Mouse (Mus musculus): ENCODE measurements around the gene Ttc16. TPM values are rescaled to one million over a fixed set of nuclear protein-coding genes. Genes with fewer than 3 reads are reported as not detected.

Ttc16 gene
- 0.25 and 0.26 TPM in 2 replicates for polyA plus RNA-seq (2021; fragmentation: Nextera tagmentation)
- long read RNA-seq, experiment 1, partial matches to known transcripts: 0 of 4 reads
- long read RNA-seq, experiment 1, other reads (novel, unspliced or antisense): 2 of 4 reads
- long read RNA-seq, experiment 2: 0 reads

DNA sequence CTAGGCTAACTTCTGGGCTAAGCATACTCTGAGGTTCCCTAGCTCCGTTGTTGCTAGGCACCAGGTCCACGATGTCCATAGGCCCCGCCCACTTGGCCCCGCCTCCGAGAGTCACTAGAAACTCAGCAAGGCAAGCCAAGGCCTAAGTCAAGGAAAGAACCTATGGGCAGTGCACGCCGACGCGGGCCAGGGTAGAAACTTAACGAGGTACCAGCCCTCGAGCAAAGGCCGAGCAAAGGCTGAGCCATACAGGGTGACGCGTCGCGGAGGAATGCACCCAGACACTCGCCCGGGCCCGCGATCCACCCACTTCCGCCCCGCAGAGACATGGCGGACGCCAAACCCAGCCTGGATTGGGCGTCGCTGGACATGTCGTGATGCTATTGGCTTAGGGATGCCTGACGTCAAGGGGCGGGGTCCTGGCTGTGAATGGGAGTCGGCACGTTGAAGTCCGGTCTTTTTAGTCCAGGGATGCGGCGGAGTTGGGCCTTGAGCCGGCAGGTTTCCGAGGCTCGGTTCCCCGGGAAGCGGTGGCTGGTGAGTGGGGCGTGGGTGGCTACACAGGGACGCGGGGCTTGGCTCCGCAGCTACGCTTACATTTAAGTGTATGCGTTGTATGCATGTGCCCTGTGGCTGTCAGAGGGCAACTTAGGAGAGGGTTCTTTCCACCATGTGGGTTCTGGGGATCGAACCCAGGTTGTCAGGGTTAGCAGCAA is at the start of gene Ttc16, which contains the start of gene Ptrh1:
Gene Ttc16 (minus strand): TSS at position 275 of the 716 bp plus-strand sequence.
Gene Ptrh1 (plus strand): TSS at position 428 of the 716 bp plus-strand sequence.

DNA sequence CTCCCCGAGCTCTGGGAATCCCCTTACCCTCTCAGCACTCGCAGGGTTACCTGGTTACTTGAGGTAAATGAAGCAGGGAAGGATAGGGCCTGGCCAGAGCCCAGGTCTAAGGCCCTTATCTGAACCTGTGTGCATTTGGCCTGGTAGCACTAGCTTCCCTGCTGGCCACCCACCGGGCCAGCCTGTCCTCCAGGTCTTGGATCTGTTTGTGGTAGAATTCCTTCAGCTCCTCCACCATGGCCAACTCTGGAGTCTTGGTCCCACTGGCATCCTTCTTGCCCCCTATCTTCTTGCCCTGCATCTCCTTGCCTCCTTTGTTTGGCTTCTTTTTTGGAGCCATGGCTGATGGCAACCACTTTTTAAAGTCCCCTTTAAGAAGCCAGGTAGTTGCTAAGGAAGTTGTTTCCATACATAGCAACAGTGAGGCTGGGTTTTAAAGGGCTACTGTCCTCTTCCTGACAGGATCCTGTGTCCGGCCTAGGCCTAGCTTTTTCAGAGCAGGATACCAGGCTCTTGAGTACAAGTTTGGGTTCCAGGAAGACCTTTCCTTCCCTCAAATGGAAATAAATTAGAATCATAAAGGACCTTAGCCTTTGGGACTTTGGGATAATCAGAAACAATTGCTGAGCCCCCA is 8.7 kb upstream of the Ttc16 start, which contains the start of gene Cfap157:
Gene Cfap157 (minus strand): TSS at position 381 of the 634 bp plus-strand sequence.

DNA sequence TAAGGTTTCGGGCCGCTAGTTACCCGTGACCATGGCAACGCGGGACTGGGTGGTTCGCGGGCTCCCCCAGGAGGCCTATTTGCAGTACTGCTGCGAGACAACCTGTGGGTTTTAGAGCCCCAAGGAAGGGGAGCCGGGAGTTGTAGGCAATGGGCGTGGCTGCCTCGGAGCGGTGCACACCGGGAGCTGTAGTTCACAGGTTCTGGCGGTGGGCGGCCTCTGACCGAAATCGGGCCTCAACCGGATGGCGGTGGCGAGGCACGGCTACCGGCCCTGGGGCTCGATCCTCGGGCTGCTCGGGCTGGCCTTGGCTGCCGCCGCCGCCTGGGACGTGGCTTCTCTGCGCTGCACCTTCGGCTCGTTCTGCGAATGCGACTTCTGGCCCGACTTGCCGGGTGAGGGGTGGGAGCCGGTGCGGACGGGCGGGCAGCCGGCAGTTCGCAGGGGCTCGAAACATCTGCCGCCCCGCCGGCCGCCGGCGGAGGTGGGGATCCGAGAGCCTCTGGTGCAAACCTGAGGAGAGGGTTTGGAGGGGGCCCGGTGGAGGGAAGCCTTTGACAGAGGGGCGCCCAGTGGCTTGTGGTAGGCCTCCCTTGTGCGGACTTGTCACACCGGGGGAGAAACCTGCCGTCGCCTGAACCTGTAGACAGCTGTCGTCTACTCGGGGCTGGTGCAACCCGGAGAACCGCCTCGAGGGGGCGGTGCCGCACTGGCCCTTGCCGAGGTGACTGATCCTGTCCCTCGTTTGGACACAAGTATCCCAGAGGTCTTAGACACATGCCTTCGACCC is 18.2 kb downstream of the Ttc16 start, which contains the start of gene Tor2a:
Gene Tor2a (plus strand): TSS at position 179 of the 790 bp plus-strand sequence.

DNA sequence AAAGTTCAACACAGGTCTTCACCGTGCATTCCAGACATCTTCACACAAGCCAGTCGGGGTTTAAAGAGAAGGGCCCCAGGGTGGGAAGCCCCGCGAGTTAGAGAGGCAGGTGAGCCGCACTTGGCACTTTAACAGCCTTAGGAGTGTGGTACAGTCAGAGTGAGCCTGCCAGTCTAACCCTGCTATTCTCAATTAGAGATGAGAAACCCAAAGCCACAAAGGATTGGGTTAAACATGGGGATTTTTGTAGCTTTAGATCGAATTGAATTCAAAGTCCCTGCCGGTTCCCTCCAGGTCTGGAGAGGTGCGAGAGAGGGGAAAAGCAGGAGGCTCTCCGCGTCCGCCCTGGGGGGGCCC is 34.5 kb downstream of the Ttc16 start, which contains the start of gene 6330409D20Rik:
Gene 6330409D20Rik (minus strand): TSS at position 101 of the 357 bp plus-strand sequence.

DNA sequence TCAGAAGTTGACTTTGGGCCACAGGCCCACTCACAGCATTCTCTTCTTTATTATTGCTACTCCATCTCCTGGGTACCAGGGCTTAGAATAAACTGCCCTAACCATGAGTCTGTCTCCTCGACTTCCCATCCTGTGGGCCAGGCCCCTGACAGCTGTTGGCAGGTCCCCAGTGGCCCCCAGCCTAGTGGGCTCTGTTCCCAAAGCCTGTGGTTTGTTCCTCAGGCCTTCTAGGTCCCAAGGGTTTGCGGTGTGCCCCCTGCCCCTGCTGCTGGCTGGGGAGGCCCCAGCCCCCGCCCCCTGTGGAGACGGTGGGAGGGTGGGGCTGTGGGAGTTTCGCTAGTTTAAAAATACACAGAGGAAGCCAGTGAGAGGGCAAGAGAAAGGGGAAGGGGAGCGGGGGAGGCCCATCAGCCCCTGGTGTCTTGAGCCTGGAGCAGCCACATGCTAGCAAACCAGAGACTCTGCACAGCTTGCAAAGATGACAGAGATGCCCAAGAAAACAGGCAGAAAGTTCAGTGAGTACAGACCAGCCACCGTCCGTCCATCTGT is 54.7 kb downstream of the Ttc16 start, which contains the start of gene Sh2d3c:
Gene Sh2d3c (plus strand): TSS at position 375 of the 549 bp plus-strand sequence.

DNA sequence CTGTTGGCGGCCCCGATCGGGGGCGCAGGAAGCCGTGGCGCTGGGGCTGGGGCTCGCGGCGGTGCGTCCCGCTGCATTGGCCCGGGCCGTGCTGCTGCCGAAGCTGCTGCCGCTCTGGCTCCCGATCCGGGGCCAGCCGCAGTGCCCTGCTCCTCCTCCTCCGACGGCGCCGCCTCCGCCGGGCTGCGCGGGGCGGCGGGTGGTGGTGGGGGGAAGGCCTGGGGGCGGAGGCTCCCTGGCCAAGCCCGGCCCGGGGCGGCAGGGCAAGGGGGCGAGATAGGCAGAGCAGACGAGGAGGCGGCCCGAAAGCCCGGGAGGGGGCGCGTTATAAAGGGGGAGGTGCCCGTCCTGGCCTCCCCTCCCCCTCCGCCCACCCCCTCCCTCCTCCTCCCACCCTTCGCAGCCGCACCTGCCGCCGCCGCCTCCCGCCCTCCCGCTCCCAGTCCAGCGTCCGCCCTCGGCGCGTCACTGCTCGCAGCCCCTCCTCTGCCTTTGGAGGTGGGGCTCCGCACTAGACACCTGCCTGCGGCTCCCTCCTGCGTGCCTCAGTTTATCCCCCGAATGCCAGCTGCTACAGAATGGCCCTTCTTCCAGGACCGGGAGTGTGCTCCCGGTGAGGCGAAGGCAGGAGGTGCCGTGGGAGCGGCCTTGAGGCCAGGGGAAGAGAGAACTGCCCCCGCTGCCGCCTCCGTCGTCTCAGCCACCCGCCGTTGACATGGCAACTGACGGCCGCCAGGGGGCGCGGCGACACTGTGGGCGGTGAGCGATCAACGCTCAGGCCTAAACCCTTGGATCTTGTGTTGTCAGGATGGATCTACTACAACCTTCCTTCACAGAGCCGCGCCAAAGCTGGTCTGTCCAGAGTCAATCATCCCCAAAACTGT is 62.3 kb downstream of the Ttc16 start, which contains the start of gene Cdk9:
Gene Cdk9 (minus strand): TSS at position 143 of the 884 bp plus-strand sequence.

Other genes with a start within 250 kb of the Ttc16 start
- gene Fam102a, start 240.3 kb downstream of the Ttc16 start, polyA plus RNA-seq (2021; fragmentation: Nextera tagmentation): 11.8 and 47.4 TPM in 2 replicates
- gene Dpm2, start 204.8 kb downstream of the Ttc16 start, polyA plus RNA-seq (2021; fragmentation: Nextera tagmentation): 158 and 169 TPM in 2 replicates
- 1.8 and 2.5 TPM in 2 replicates for gene Pip5kl1, start 200.8 kb downstream of the Ttc16 start, polyA plus RNA-seq (2021; fragmentation: Nextera tagmentation)
- 0.82 and 1.0 TPM in 2 replicates for gene 9430097D07Rik, start 199.9 kb downstream of the Ttc16 start, polyA plus RNA-seq (2021; fragmentation: Nextera tagmentation)
- 30.9 and 36.6 TPM in 2 replicates for gene St6galnac4, start 188.5 kb downstream of the Ttc16 start, polyA plus RNA-seq (2021; fragmentation: Nextera tagmentation)
- 13.3 and 40.6 TPM in 2 replicates for gene St6galnac6, start 175.9 kb downstream of the Ttc16 start, polyA plus RNA-seq (2021; fragmentation: Nextera tagmentation)
- 112 and 131 TPM in 2 replicates for gene Ak1, start 153.9 kb downstream of the Ttc16 start, polyA plus RNA-seq (2021; fragmentation: Nextera tagmentation)
- gene Eng, start 129.0 kb downstream of the Ttc16 start, polyA plus RNA-seq (2021; fragmentation: Nextera tagmentation): 10.8 and 14.2 TPM in 2 replicates
- 5.1 TPM in 2 replicates for gene Fpgs, start 71.5 kb downstream of the Ttc16 start, polyA plus RNA-seq (2021; fragmentation: Nextera tagmentation)
- gene Cdk9, start 62.6 kb downstream of the Ttc16 start, polyA plus RNA-seq (2021; fragmentation: Nextera tagmentation): 12.2 and 25.6 TPM in 2 replicates
- gene Sh2d3c, start 54.6 kb downstream of the Ttc16 start, polyA plus RNA-seq (2021; fragmentation: Nextera tagmentation): 27.0 and 43.2 TPM in 2 replicates
- 0.85 and 1.3 TPM in 2 replicates for gene 6330409D20Rik, start 34.6 kb downstream of the Ttc16 start, polyA plus RNA-seq (2021; fragmentation: Nextera tagmentation)
- gene Tor2a, start 18.4 kb downstream of the Ttc16 start, polyA plus RNA-seq (2021; fragmentation: Nextera tagmentation): 41.4 and 45.7 TPM in 2 replicates
- gene Ptrh1, start 153 bp upstream of the Ttc16 start, polyA plus RNA-seq (2021; fragmentation: Nextera tagmentation): 8.6 and 10.8 TPM in 2 replicates
- gene Cfap157, start 8.8 kb upstream of the Ttc16 start, polyA plus RNA-seq (2021; fragmentation: Nextera tagmentation): 0.51 and 1.0 TPM in 2 replicates
- gene Stxbp1, start 71.6 kb upstream of the Ttc16 start, polyA plus RNA-seq (2021; fragmentation: Nextera tagmentation): 332 and 465 TPM in 2 replicates
- gene Fam129b, start 100.5 kb upstream of the Ttc16 start, polyA plus RNA-seq (2021; fragmentation: Nextera tagmentation): 3.1 and 7.2 TPM in 2 replicates
- 450 and 664 TPM in 2 replicates for gene Rpl12, start 185.9 kb upstream of the Ttc16 start, polyA plus RNA-seq (2021; fragmentation: Nextera tagmentation)
- 7.6 and 9.0 TPM in 2 replicates for gene Lrsam1, start 186.0 kb upstream of the Ttc16 start, polyA plus RNA-seq (2021; fragmentation: Nextera tagmentation)
- 26.6 and 29.5 TPM in 2 replicates for gene Slc2a8, start 206.4 kb upstream of the Ttc16 start, polyA plus RNA-seq (2021; fragmentation: Nextera tagmentation)